Mouse (Mus musculus) liver, adult 10 weeks (tissue): ENCODE results near the gene Serpina3g. TPM values are rescaled to one million over a fixed set of nuclear protein-coding genes. Genes with fewer than 3 reads are reported as not detected.

Source experiments
- polyA plus RNA-seq: library from polyadenylated mRNA; stranded (reverse); fragments of 350-450 nt; fragmentation: Illumina TruSeq; extraction: RNeasy Lipid Tissue Mini Kit (QIAGEN cat#74804); gene quantifications from one replicate; pipeline ENCODE4 v1.2.3, GENCODE M21; 2014; ENCODE audit warnings: low read depth, low replicate concordance

The Serpina3g gene
- 7.4 TPM for polyA plus RNA-seq

GRCm38 (mm10) chr12:104235915-104236314 lies at the start of gene Serpina3g:
TSS of gene Serpina3g (plus strand) at chr12:104236245.

GRCm38 (mm10) chr12:104214445-104214753 lies 21.6 kb upstream of the Serpina3g start, which contains the start of gene Serpina3f:
TSS of gene Serpina3f (plus strand) at chr12:104214544.

DNA sequence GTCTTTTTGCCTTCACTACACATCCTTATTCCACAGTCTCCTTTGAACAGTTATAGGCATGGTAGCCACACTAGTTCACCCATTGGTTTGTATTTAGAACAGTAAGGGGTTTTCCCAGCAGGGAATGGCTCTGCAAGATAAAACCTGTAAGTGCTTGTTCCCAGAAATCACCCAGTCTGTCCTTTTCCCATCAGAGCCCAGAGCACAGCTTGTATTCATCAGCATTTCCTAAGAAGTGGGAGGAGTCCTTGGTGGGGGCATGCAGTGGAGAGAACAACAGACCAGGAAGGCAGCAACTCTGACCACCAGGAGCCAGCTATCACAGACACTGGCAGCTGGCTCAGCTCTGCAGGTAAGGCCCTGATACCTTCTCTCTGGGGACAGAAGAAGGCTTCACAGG lies 26.8 kb downstream of the Serpina3g start, which contains the start of gene Serpina3i:
Serpina3i (plus strand) TSS at position 260 of the 400 bp plus-strand sequence.

Other genes with a start within 250 kb of the Serpina3g start
- 6.4 TPM for gene Serpina11, start 246.3 kb upstream of the Serpina3g start, polyA plus RNA-seq
- gene Serpina9, start 222.5 kb upstream of the Serpina3g start, polyA plus RNA-seq = 0.37 TPM
- gene Serpina12, start 191.8 kb upstream of the Serpina3g start, polyA plus RNA-seq = 0.69 TPM
- not detected for gene Serpina5, start 135.1 kb upstream of the Serpina3g start, polyA plus RNA-seq
- gene Serpina3a, start 123.5 kb upstream of the Serpina3g start, polyA plus RNA-seq = not detected
- not detected for gene Serpina3b, start 108.2 kb upstream of the Serpina3g start, polyA plus RNA-seq
- gene Serpina3c, start 82.4 kb upstream of the Serpina3g start, polyA plus RNA-seq = not detected
- gene Serpina3f, start 21.7 kb upstream of the Serpina3g start, polyA plus RNA-seq = 3.5 TPM
- gene Serpina3i, start 26.9 kb downstream of the Serpina3g start, polyA plus RNA-seq = not detected
- not detected for gene Serpina3j, start 78.3 kb downstream of the Serpina3g start, polyA plus RNA-seq
- gene Serpina3k, start 102.2 kb downstream of the Serpina3g start, polyA plus RNA-seq = 9,330 TPM
- gene Serpina3m, start 102.2 kb downstream of the Serpina3g start, polyA plus RNA-seq = 471 TPM
- 136 TPM for gene Serpina3n, start 170.5 kb downstream of the Serpina3g start, polyA plus RNA-seq
- not detected for gene Gsc, start 237.1 kb downstream of the Serpina3g start, polyA plus RNA-seq